Mouse (Mus musculus) MEL (cell line): ENCODE measurements around the gene Entpd7. TPM values are rescaled to one million over a fixed set of nuclear protein-coding genes. Genes with fewer than 3 reads are reported as not detected.
A peak's percentile ranks its signal among the peaks of the same experiment; 100 is the strongest.

Experiments used
- DNase-seq: peaks from one replicate; pipeline ENCODE4 v3.0.0; 2011; ENCODE audit warnings: low read depth, low spot score
- H3K27ac ChIP-seq: 2 replicates; pipeline ENCODE4 v1.5.1; 2012; ENCODE audit warnings: low read depth, mild to moderate bottlenecking, control low read depth, low read length, moderate library complexity; ENCODE audit not compliant: control insufficient read depth
- H3K27me3 ChIP-seq, 2 experiments: fragments of 150-350 bp in 1 of 2; sonication (generic) in 1 of 2; 2 replicates each; pipeline ENCODE4 v1.6.1; 2012; ENCODE audit warnings: low read length in 2 of 2, mild to moderate bottlenecking in 2 of 2, improper control_type of control experiment in 1 of 2, moderate library complexity in 1 of 2; ENCODE audit not compliant: insufficient read depth in 2 of 2, control insufficient read depth in 1 of 2
- H3K36me3 ChIP-seq, 2 experiments: 2 replicates each; pipeline ENCODE4 v1.6.1; 2012 to 2014; ENCODE audit warnings: low read length in 2 of 2, improper control_type of control experiment in 1 of 2, inconsistent platforms in 1 of 2, mild to moderate bottlenecking in 1 of 2; ENCODE audit not compliant: insufficient read depth in 2 of 2, control insufficient read depth in 1 of 2
- H3K4me1 ChIP-seq, 2 experiments: fragments of 150-350 bp in 1 of 2; sonication (generic) in 1 of 2; 2 replicates each; pipeline ENCODE4 v1.6.1; 2012; ENCODE audit warnings: low read length in 2 of 2, improper control_type of control experiment in 1 of 2, mild to moderate bottlenecking in 1 of 2; ENCODE audit not compliant: insufficient read depth in 2 of 2, control insufficient read depth in 1 of 2
- H3K4me3 ChIP-seq, 2 experiments: fragments of 150-350 bp in 1 of 2; sonication (generic) in 1 of 2; 2 replicates each; pipeline ENCODE4 v1.5.1; 2012; ENCODE audit warnings: low read depth in 2 of 2, low read length in 2 of 2, mild to moderate bottlenecking in 2 of 2, moderate library complexity in 2 of 2, control low read depth in 1 of 2, improper control_type of control experiment in 1 of 2; ENCODE audit not compliant: control insufficient read depth in 1 of 2, insufficient read depth in 1 of 2
- H3K79me2 ChIP-seq: 2 replicates; pipeline ENCODE4 v1.6.1; 2012; ENCODE audit warnings: mild to moderate bottlenecking, low read length, moderate library complexity; ENCODE audit not compliant: control insufficient read depth, poor library complexity, insufficient read depth
- H3K9ac ChIP-seq: 2 replicates; pipeline ENCODE4 v1.6.1; 2012; ENCODE audit warnings: low read depth, mild to moderate bottlenecking, control low read depth, low read length, moderate library complexity; ENCODE audit not compliant: control insufficient read depth, poor library complexity, severe bottlenecking
- H3K9me3 ChIP-seq: fragments of 150-350 bp; sonication (generic); replicated peaks from 2 replicates; pipeline ENCODE4 v1.6.1; 2012; ENCODE audit warnings: mild to moderate bottlenecking, low read length, improper control_type of control experiment, moderate library complexity; ENCODE audit not compliant: insufficient read depth
- BHLHE40 ChIP-seq: IDR thresholded peaks from 2 replicates; pipeline ENCODE4 v1.6.1; 2012; ENCODE audit warnings: low read depth, mild to moderate bottlenecking, inconsistent platforms, low read length, improper control_type of control experiment, borderline replicate concordance
- CHD1 ChIP-seq: IDR thresholded peaks from 2 replicates; pipeline ENCODE4 v1.6.1; 2012; ENCODE audit warnings: low read depth, mild to moderate bottlenecking, inconsistent platforms, low read length, improper control_type of control experiment
- E2F4 ChIP-seq: IDR thresholded peaks from 2 replicates; pipeline ENCODE4 v1.6.1; 2011; ENCODE audit warnings: low read depth, low read length, improper control_type of control experiment, borderline replicate concordance
- EP300 ChIP-seq, 2 experiments: IDR thresholded peaks; 2 replicates each; pipeline ENCODE4 v1.6.1; 2011; ENCODE audit warnings: improper control_type of control experiment in 2 of 2, low read length in 2 of 2, low read depth in 1 of 2, mild to moderate bottlenecking in 1 of 2
- GATA1 ChIP-seq: IDR thresholded peaks from 2 replicates; pipeline ENCODE4 v1.6.1; 2011; ENCODE audit warnings: low read depth, low read length, improper control_type of control experiment
- HCFC1 ChIP-seq: IDR thresholded peaks from 2 replicates; pipeline ENCODE4 v1.6.1; 2012; ENCODE audit warnings: low read depth, mild to moderate bottlenecking, inconsistent platforms, low read length, improper control_type of control experiment, moderate library complexity
- JUND ChIP-seq: IDR thresholded peaks from 2 replicates; pipeline ENCODE4 v1.6.1; 2011; ENCODE audit warnings: low read depth, mild to moderate bottlenecking, improper control_type of control experiment, low read length
- KAT2A ChIP-seq: conservative IDR thresholded peaks from 2 replicates; pipeline ENCODE4 v1.6.1; 2012; ENCODE audit warnings: low read depth, low read length, improper control_type of control experiment, inconsistent platforms
- MAX ChIP-seq: IDR thresholded peaks from 2 replicates; pipeline ENCODE4 v1.6.1; 2011; ENCODE audit warnings: low read length, improper control_type of control experiment
- MAZ ChIP-seq: IDR thresholded peaks from 2 replicates; pipeline ENCODE4 v1.6.1; 2012; ENCODE audit warnings: low read depth, mild to moderate bottlenecking, inconsistent platforms, low read length, improper control_type of control experiment
- MEF2A ChIP-seq: IDR thresholded peaks from 2 replicates; pipeline ENCODE4 v1.6.1; 2014; ENCODE audit warnings: low read depth, mild to moderate bottlenecking, inconsistent platforms, low read length, improper control_type of control experiment; ENCODE audit not compliant: poor library complexity, insufficient replicate concordance, severe bottlenecking; ENCODE audit errors: extremely low read depth
- MYB ChIP-seq: IDR thresholded peaks from 2 replicates; pipeline ENCODE4 v1.6.1; 2011; ENCODE audit warnings: mild to moderate bottlenecking, low read depth, low read length, improper control_type of control experiment
- MYC ChIP-seq: IDR thresholded peaks from 2 replicates; pipeline ENCODE4 v1.6.1; 2011; ENCODE audit warnings: low read depth, mild to moderate bottlenecking, low read length, improper control_type of control experiment, moderate library complexity
- POLR2A ChIP-seq, 2 experiments: IDR thresholded peaks; 2 replicates each; pipeline ENCODE4 v1.6.1; 2011 to 2012; ENCODE audit warnings: low read length in 2 of 2, mild to moderate bottlenecking in 2 of 2, control low read depth in 1 of 2, improper control_type of control experiment in 1 of 2, low read depth in 1 of 2, moderate library complexity in 1 of 2; ENCODE audit not compliant: control insufficient read depth in 1 of 2, insufficient read depth in 1 of 2, poor library complexity in 1 of 2
- POLR2AphosphoS2 ChIP-seq: IDR thresholded peaks from 2 replicates; pipeline ENCODE4 v1.6.1; 2011; ENCODE audit warnings: low read length, improper control_type of control experiment
- POLR2AphosphoS5 ChIP-seq: IDR thresholded peaks from 2 replicates; pipeline ENCODE4 v1.6.1; 2012; ENCODE audit warnings: low read depth, borderline replicate concordance, mild to moderate bottlenecking, inconsistent platforms, low read length, moderate library complexity, mixed read lengths
- RCOR1 ChIP-seq: IDR thresholded peaks from 2 replicates; pipeline ENCODE4 v1.6.1; 2012; ENCODE audit warnings: low read depth, mild to moderate bottlenecking, inconsistent platforms, low read length, improper control_type of control experiment
- SMC3 ChIP-seq: IDR thresholded peaks from 2 replicates; pipeline ENCODE4 v1.6.1; 2011; ENCODE audit warnings: low read depth, low read length, improper control_type of control experiment
- TBP ChIP-seq: IDR thresholded peaks from 2 replicates; pipeline ENCODE4 v1.8.0; 2011; ENCODE audit warnings: low read depth, low read length, improper control_type of control experiment
- USF1 ChIP-seq: IDR thresholded peaks from 2 replicates; pipeline ENCODE4 v1.6.1; 2014; ENCODE audit warnings: low read depth, mild to moderate bottlenecking, inconsistent platforms, low read length, improper control_type of control experiment, moderate library complexity
- ZC3H11A ChIP-seq: IDR thresholded peaks from 2 replicates; pipeline ENCODE4 v1.6.1; 2012; ENCODE audit warnings: low read depth, mild to moderate bottlenecking, inconsistent platforms, low read length, improper control_type of control experiment
- ZMIZ1 ChIP-seq: IDR thresholded peaks from 2 replicates; pipeline ENCODE4 v1.6.1; 2012; ENCODE audit warnings: low read depth, mild to moderate bottlenecking, inconsistent platforms, low read length, improper control_type of control experiment, moderate library complexity
- ZNF384 ChIP-seq: IDR thresholded peaks from 2 replicates; pipeline ENCODE4 v1.6.1; 2012; ENCODE audit warnings: low read depth, mild to moderate bottlenecking, inconsistent platforms, low read length, improper control_type of control experiment
- polyA plus RNA-seq, 2 experiments: library from polyadenylated mRNA; stranded (reverse) in 1 of 2; unstranded in 1 of 2; fragments of >175 nt in 1 of 2; fragments of >200 nt in 1 of 2; gene quantifications; 2 replicates each; pipeline versions ENCODE4 v1.2.1 to v1.2.4; 2012; ENCODE audit warnings: low replicate concordance in 2 of 2, low read depth in 1 of 2; ENCODE audit not compliant: insufficient read length in 2 of 2, insufficient read depth in 1 of 2, missing spikeins in 1 of 2
- total RNA-seq: library from RNA; depleted of rRNA; stranded (reverse); fragments of 300-350 nt; gene quantifications from 2 replicates; pipeline ENCODE4 v1.2.3, GENCODE M21; 2012

Entpd7 gene
- total and polyA plus RNA-seq, 3 experiments, result 4.2 to 7.7 TPM; not detected in 1

GRCm38 (mm10) chr19:43724194-43724593 is 34.7 kb downstream of the Entpd7 start:
- peaks cover 0 to 3% of the 10 kb centered on the region in 2 experiments; a peak in 2 of 4 replicates for H3K36me3 ChIP-seq
- no peak for DNase-seq

GRCm38 (mm10) chr19:43724821-43725220 is 35.3 kb downstream of the Entpd7 start:
- Histone ChIP-seq H3K9ac (no peak overlapping the region), H3K36me3 (peaks cover 0 to 3% of the 10 kb centered on the region in 2 experiments; a peak in 2 of 4 replicates), H3K4me1 (peaks cover 0 to 3% of the 10 kb centered on the region in 2 experiments; a peak in 1 of 4 replicates), H3K79me2 (no peaks in the 10 kb centered on the region), H3K4me3 (no peak overlapping the region), H3K9me3 (no peaks in the 10 kb centered on the region), H3K27me3 (no peaks in the 10 kb centered on the region), H3K27ac (no peak overlapping the region)
- DNase-seq, result no peak
- TF ChIP-seq MYB (no peak), E2F4 (no peak), MYC (no peak), GATA1 (no peak), ZNF384 (no peak), SMC3 (no peak), MAZ (no peak), POLR2AphosphoS2 (no peak), POLR2A (IDR thresholded peaks at IDR 0.05; ENCODE audit: control insufficient read depth in 1 of 2, insufficient read depth in 1 of 2, low read depth in 1 of 2, low read length in 2 of 2, poor library complexity in 1 of 2) (no peak), JUND (no peak), TBP (no peak), EP300 (IDR thresholded peaks at IDR 0.05; ENCODE audit: low read depth in 1 of 2, low read length in 2 of 2) (no peak)

More at GRCm38 (mm10) chr19:43724194-43724593, 34.7 kb downstream of the Entpd7 start:
- Histone ChIP-seq H3K9me3 (no peaks in the 10 kb centered on the region), H3K4me3 (no peak overlapping the region), H3K79me2 (no peaks in the 10 kb centered on the region), H3K9ac (no peak overlapping the region), H3K4me1 (peaks cover 0 to 3% of the 10 kb centered on the region in 2 experiments; a peak in 1 of 4 replicates), H3K27me3 (no peaks in the 10 kb centered on the region), H3K27ac (no peak overlapping the region)
- no peak for TF ChIP-seq POLR2A (IDR thresholded peaks at IDR 0.05; ENCODE audit: control insufficient read depth in 1 of 2, insufficient read depth in 1 of 2, low read depth in 1 of 2, low read length in 2 of 2, poor library complexity in 1 of 2)

GRCm38 (mm10) chr19:43726510-43727146 is 37.2 kb downstream of the Entpd7 start:
- no peak overlapping the region for H3K4me3 ChIP-seq
- H3K4me1 ChIP-seq, result peaks cover 0 to 3% of the 10 kb centered on the region in 2 experiments; a peak in 1 of 4 replicates
- TF ChIP-seq BHLHE40, result no peak
- no peak for TF ChIP-seq CHD1
- no peak for TF ChIP-seq ZC3H11A
- TF ChIP-seq RCOR1, result no peak
- TF ChIP-seq MEF2A, result no peak
- no peak for TF ChIP-seq MAX
- no peak for TF ChIP-seq MAZ
- TF ChIP-seq KAT2A, result no peak
- no peak for TF ChIP-seq EP300 (IDR thresholded peaks at IDR 0.05; ENCODE audit: low read depth in 1 of 2, low read length in 2 of 2)
- TF ChIP-seq POLR2AphosphoS5, result no peak
- TF ChIP-seq ZMIZ1, result no peak
- no peak for TF ChIP-seq HCFC1
- no peak for TF ChIP-seq USF1

More at GRCm38 (mm10) chr19:43726510-43727146, 37.2 kb downstream of the Entpd7 start:
- DNase-seq, result peak; percentile 34
- Histone ChIP-seq H3K27ac (no peak overlapping the region), H3K79me2 (no peaks in the 10 kb centered on the region), H3K27me3 (no peaks in the 10 kb centered on the region), H3K9me3 (no peaks in the 10 kb centered on the region), H3K36me3 (peaks cover 0 to 3% of the 10 kb centered on the region in 2 experiments; a peak in 2 of 4 replicates), H3K9ac (no peak overlapping the region)
